Mouse (Mus musculus): ENCODE measurements around the gene Prdm10.

The Prdm10 gene

GRCm38 (mm10) chr9:31363698-31364609 is 83.6 kb downstream of the Prdm10 start:
- no peak for DNase-seq (ENCODE audit: low spot score)

GRCm38 (mm10) chr9:31365086-31365485 is 84.7 kb downstream of the Prdm10 start:
- no peak for DNase-seq (ENCODE audit: low spot score)

- no peak for DNase-seq (ENCODE audit: low spot score)
Measured at GRCm38 (mm10) chr9:31371740-31372139, 91.4 kb downstream of the Prdm10 start.

- no peak for DNase-seq (ENCODE audit: low spot score)
Measured at GRCm38 (mm10) chr9:31376661-31377060, 96.3 kb downstream of the Prdm10 start.

GRCm38 (mm10) chr9:31384786-31385499 is 104.6 kb downstream of the Prdm10 start:
- no peak for DNase-seq (ENCODE audit: low spot score)

- DNase-seq (ENCODE audit: low spot score) = no peak
Measured at GRCm38 (mm10) chr9:31385500-31385869, 105.1 kb downstream of the Prdm10 start.

GRCm38 (mm10) chr9:31385947-31386354 is 105.6 kb downstream of the Prdm10 start, which contains the start of gene Nfrkb:
Gene Nfrkb (plus strand): TSS chr9:31386192.
- DNase-seq (ENCODE audit: low spot score) = peak; percentile 94

- peak; percentile 35 for DNase-seq (ENCODE audit: low spot score)
Measured at GRCm38 (mm10) chr9:31386368-31387180, 106.2 kb downstream of the Prdm10 start.

- no peak for DNase-seq (ENCODE audit: low spot score)
Measured at GRCm38 (mm10) chr9:31387206-31387605, 106.9 kb downstream of the Prdm10 start.

- peak; percentile 61 for DNase-seq (ENCODE audit: low spot score)
Measured at GRCm38 (mm10) chr9:31400441-31400840, 120.1 kb downstream of the Prdm10 start.

- no peak for DNase-seq (ENCODE audit: low spot score)
Measured at GRCm38 (mm10) chr9:31404311-31404710, 124.0 kb downstream of the Prdm10 start.

- DNase-seq (ENCODE audit: low spot score) = no peak
Measured at GRCm38 (mm10) chr9:31405217-31405616, 124.9 kb downstream of the Prdm10 start.

- DNase-seq (ENCODE audit: low spot score) = no peak
Measured at GRCm38 (mm10) chr9:31412165-31412564, 131.8 kb downstream of the Prdm10 start.

- no peak for DNase-seq (ENCODE audit: low spot score)
Measured at GRCm38 (mm10) chr9:31418821-31419220, 138.5 kb downstream of the Prdm10 start.

- DNase-seq (ENCODE audit: low spot score) = no peak
Measured at GRCm38 (mm10) chr9:31422143-31422542, 141.8 kb downstream of the Prdm10 start.

- DNase-seq (ENCODE audit: low spot score) = no peak
Measured at GRCm38 (mm10) chr9:31428971-31429370, 148.6 kb downstream of the Prdm10 start.

- DNase-seq (ENCODE audit: low spot score) = no peak
Measured at GRCm38 (mm10) chr9:31430011-31430410, 149.7 kb downstream of the Prdm10 start.

Data from spleen, adult 12 weeks (tissue).